Mouse (Mus musculus) liver, embryonic 14.5 days (tissue): ENCODE measurements at regions not wholly inside any gene's neighbourhood (a gene's known extent, or its start where the extent isn't known, plus 50 kb on each side); places are given as distances from the start of the nearest gene placed in this dataset.
A peak's percentile ranks its signal among the peaks of the same experiment; 100 is the strongest.
"Not testable (repeated sequence)": the region's sequence is repeated elsewhere in the genome, so short reads cannot be mapped to it uniquely, and the experiment has no call there.

Experiments used
- ATAC-seq: fragments of 200-750 bp; cut with Nextera tagmentation; 2 replicates; pipeline ENCODE4 v1.8.0; 2017; ENCODE audit warnings: moderate number of reproducible peaks, mild to moderate bottlenecking, moderate library complexity; ENCODE audit not compliant: insufficient read depth
- DNase-seq, 3 experiments: peaks; one replicate each; pipeline ENCODE4 v3.0.0-alpha.2; 2012 to 2013; ENCODE audit warnings: low read depth in 3 of 3, low spot score in 3 of 3
- H3K27ac ChIP-seq: fragments of 300-500 bp; sonication (generic); 2 replicates; pipeline ENCODE4 v1.5.1; 2014; ENCODE audit warnings: moderate library complexity, mild to moderate bottlenecking, control low read depth, inconsistent platforms
- H3K27me3 ChIP-seq: fragments of 300-500 bp; sonication (generic); 2 replicates; pipeline ENCODE4 v1.6.1; 2014; ENCODE audit warnings: mild to moderate bottlenecking, low read length, moderate library complexity; ENCODE audit not compliant: control insufficient read depth, insufficient read depth
- H3K36me3 ChIP-seq: fragments of 300-500 bp; sonication (generic); replicated peaks from 2 replicates; pipeline ENCODE4 v1.6.1; 2014; ENCODE audit warnings: low read depth; ENCODE audit not compliant: control insufficient read depth, insufficient read depth
- H3K4me1 ChIP-seq, 2 experiments: fragments of 200-500 bp in 1 of 2; fragments of 300-500 bp in 1 of 2; sonication (generic) in 1 of 2; replicated peaks; 2 replicates each; pipeline ENCODE4 v1.6.1; 2012 to 2014; ENCODE audit warnings: antibody characterized with exemption in 1 of 2, inconsistent platforms in 1 of 2, low read length in 1 of 2; ENCODE audit not compliant: control insufficient read depth in 2 of 2, insufficient read depth in 2 of 2
- H3K4me2 ChIP-seq: fragments of 300-500 bp; sonication (generic); 2 replicates; pipeline ENCODE4 v1.6.1; 2014; ENCODE audit warnings: low read depth, mild to moderate bottlenecking, control low read depth, moderate library complexity
- H3K4me3 ChIP-seq, 2 experiments: fragments of 200-500 bp in 1 of 2; fragments of 300-500 bp in 1 of 2; sonication (generic) in 1 of 2; 2 replicates each; pipeline ENCODE4 v1.5.1; 2012 to 2014; ENCODE audit warnings: low read depth in 2 of 2, low read length in 2 of 2, mild to moderate bottlenecking in 2 of 2, control low read depth in 1 of 2, inconsistent platforms in 1 of 2, moderate library complexity in 1 of 2; ENCODE audit not compliant: insufficient read depth in 1 of 2
- H3K9ac ChIP-seq: fragments of 300-500 bp; sonication (generic); replicated peaks from 2 replicates; pipeline ENCODE4 v1.6.1; 2014; ENCODE audit warnings: mild to moderate bottlenecking, control low read depth, moderate library complexity
- H3K9me3 ChIP-seq: fragments of 300-500 bp; sonication (generic); 2 replicates; pipeline ENCODE4 v1.6.1; 2016; ENCODE audit warnings: low read length, mixed read lengths; ENCODE audit not compliant: control insufficient read depth
- CTCF ChIP-seq: IDR thresholded peaks from 2 replicates; pipeline ENCODE4 v1.5.1; 2016; ENCODE audit warnings: antibody characterized with exemption, low read depth, control low read depth
- EP300 ChIP-seq: IDR thresholded peaks from 2 replicates; pipeline ENCODE4 v1.6.1; 2016; ENCODE audit warnings: antibody characterized with exemption, low read depth
- WGBS: fragments of 180-500 bp; shearing (Covaris S2); extraction: QIAGEN DNeasy Blood & Tissue Kit; methylation state at CpG from one replicate; pipeline ENCODE4 v1.1.7; 2014; ENCODE audit not compliant: insufficient replicate concordance; 5-methylcytosine and 5-hydroxymethylcytosine counted together

GRCm38 (mm10) chr13:44493884-44494283 lies 235.4 kb upstream of the Jarid2 start:
- H3K4me2 ChIP-seq = no peak overlapping the region
- no peaks in the 10 kb centered on the region for H3K27me3 ChIP-seq
- H3K27ac ChIP-seq = no peak overlapping the region
- 50% methylated on average over 3 of the region's 3 CpGs for WGBS
- H3K4me3 ChIP-seq = no peak overlapping the region
- H3K4me1 ChIP-seq = no peaks in the 10 kb centered on the region
- TF ChIP-seq EP300 (no peak), CTCF (no peak)
- no peak for DNase-seq
- H3K9me3 ChIP-seq = no peaks in the 10 kb centered on the region
- H3K36me3 ChIP-seq = no peaks in the 10 kb centered on the region
- no peak overlapping the region for H3K9ac ChIP-seq
- no peak for ATAC-seq

GRCm38 (mm10) chr13:44495450-44495849 lies 233.8 kb upstream of the Jarid2 start:
- WGBS = 72% methylated on average over 10 of the region's 10 CpGs
- DNase-seq (no peak), ATAC-seq (no peak)

GRCm38 (mm10) chr13:44496596-44496995 lies 232.7 kb upstream of the Jarid2 start:
- H3K4me3 ChIP-seq = no peak overlapping the region
- peaks cover under 1 to 3% of the 10 kb centered on the region in 2 experiments; a peak in 2 of 4 replicates for H3K4me1 ChIP-seq
- no peak overlapping the region for H3K9ac ChIP-seq
- H3K36me3 ChIP-seq = no peaks in the 10 kb centered on the region
- TF ChIP-seq CTCF (no peak), EP300 (no peak)
- H3K27me3 ChIP-seq = no peaks in the 10 kb centered on the region
- H3K4me2 ChIP-seq = no peak overlapping the region
- H3K27ac ChIP-seq = no peak overlapping the region
- ATAC-seq (no peak), DNase-seq (no peak)
- 71% methylated on average over 9 of the region's 9 CpGs for WGBS
- H3K9me3 ChIP-seq = no peaks in the 10 kb centered on the region

More at GRCm38 (mm10) chr13:44495450-44495849, 233.8 kb upstream of the Jarid2 start:
- no peak overlapping the region for H3K9ac ChIP-seq
- no peak overlapping the region for H3K4me2 ChIP-seq
- H3K36me3 ChIP-seq = no peaks in the 10 kb centered on the region
- TF ChIP-seq EP300 = no peak
- no peak for TF ChIP-seq CTCF
- H3K4me3 ChIP-seq = no peak overlapping the region
- H3K9me3 ChIP-seq = no peaks in the 10 kb centered on the region
- H3K27ac ChIP-seq = no peak overlapping the region
- no peaks in the 10 kb centered on the region for H3K4me1 ChIP-seq
- H3K27me3 ChIP-seq = no peaks in the 10 kb centered on the region

DNA sequence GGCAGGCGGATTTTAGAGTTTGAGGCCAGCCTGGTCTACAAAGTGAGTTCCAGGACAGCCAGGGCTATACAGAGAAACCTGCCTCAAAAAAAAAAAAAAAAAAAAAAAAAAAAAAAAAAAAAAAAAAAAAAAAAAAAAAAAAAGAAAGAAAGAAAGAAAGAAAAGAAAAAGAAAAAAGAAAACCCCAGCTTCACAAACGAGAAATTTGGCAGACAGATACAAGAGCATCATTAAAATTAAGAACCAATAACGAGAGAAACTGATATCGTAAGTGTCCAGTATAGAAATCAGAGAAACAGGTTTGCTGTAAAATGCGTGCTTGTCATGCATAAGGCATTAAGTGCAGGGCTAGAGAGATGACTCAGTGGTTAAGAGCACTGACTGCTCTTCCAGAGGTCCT lies 228.4 kb upstream of the Jarid2 start:
- not testable (repeated sequence) for H3K9me3 ChIP-seq, H3K9ac ChIP-seq, H3K4me2 ChIP-seq, H3K27ac ChIP-seq, ATAC-seq, H3K4me3 ChIP-seq, H3K27me3 ChIP-seq, DNase-seq, H3K36me3 ChIP-seq
- 67% methylated on average over 5 of the region's 5 CpGs for WGBS
- peaks cover 5 to 20% of the 10 kb centered on the region in 2 experiments; a peak in 3 of 4 replicates for H3K4me1 ChIP-seq

DNA sequence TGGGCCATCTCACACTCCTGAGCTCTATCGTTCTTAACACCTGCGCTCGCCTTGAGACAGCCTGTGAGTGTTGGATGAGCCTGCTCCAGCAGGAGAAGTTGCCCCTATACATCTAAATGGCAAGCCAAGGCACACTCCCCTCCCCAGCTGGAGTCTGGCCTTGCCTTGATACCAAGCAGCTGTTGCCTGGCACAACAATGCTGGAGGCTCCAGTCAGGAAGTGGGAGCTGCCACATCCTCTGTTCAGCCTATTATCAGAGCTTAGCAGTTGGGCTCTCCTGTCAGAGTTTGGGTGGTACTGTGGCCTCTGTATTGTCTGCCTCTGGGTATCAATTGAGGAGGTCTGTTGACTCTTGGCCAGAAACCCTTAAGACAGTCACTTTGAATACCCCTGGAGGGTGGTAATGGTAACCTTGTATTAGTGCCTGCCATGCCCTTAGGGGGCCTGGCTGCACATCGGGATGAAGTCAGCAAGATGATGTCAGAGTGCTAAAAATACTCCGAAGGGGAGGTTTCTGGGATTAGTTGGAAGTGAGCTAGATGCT lies 227.4 kb upstream of the Jarid2 start:
- TF ChIP-seq EP300 (peak; percentile 45; the same call in 1 of the 2 replicates), CTCF (no peak)
- ATAC-seq (peak; percentile 75), DNase-seq (peak in 1 of 3 experiments; percentile 20)
- H3K4me3 ChIP-seq = no peak overlapping the region
- H3K9ac ChIP-seq = no peak overlapping the region
- H3K9me3 ChIP-seq = no peaks in the 10 kb centered on the region
- H3K27me3 ChIP-seq = no peaks in the 10 kb centered on the region
- H3K4me1 ChIP-seq = peaks cover 5 to 20% of the 10 kb centered on the region in 2 experiments; a peak in 3 of 4 replicates
- H3K27ac ChIP-seq = no peak overlapping the region
- no peaks in the 10 kb centered on the region for H3K36me3 ChIP-seq
- WGBS = 11% methylated on average over 5 of the region's 5 CpGs
- H3K4me2 ChIP-seq = no peak overlapping the region
